Mouse (Mus musculus) heart, adult 10 weeks (tissue): ENCODE measurements around the gene Ift22. TPM values are rescaled to one million over a fixed set of nuclear protein-coding genes. Genes with fewer than 3 reads are reported as not detected.

Experiments used
- polyA plus RNA-seq: library from polyadenylated mRNA; stranded (reverse); fragments of 350-450 nt; fragmentation: Illumina TruSeq; extraction: RNeasy Lipid Tissue Mini Kit (QIAGEN cat#74804); gene quantifications from one replicate; pipeline ENCODE4 v1.2.3, GENCODE M21; 2014; ENCODE audit warnings: low read depth, low replicate concordance

The Ift22 gene
- 9.9 TPM for polyA plus RNA-seq

GRCm38 (mm10) chr5:136907991-136908857 is at the start of gene Ift22:
Gene Ift22 (plus strand): TSS chr5:136908150.

GRCm38 (mm10) chr5:136882788-136883439 is 25.0 kb upstream of the Ift22 start, which contains the start of gene Col26a1:
Gene Col26a1 (minus strand): TSS chr5:136883209.

GRCm38 (mm10) chr5:136953015-136953414 is 45.1 kb downstream of the Ift22 start, which contains the start of gene Fis1:
Gene Fis1 (plus strand): TSS chr5:136953275.

Other genes with a start within 250 kb of the Ift22 start
- gene Myl10, start 215.0 kb upstream of the Ift22 start, polyA plus RNA-seq: not detected
- gene Col26a1, start 24.9 kb upstream of the Ift22 start, polyA plus RNA-seq: 0.21 TPM
- 165 TPM for gene Fis1, start 45.1 kb downstream of the Ift22 start, polyA plus RNA-seq
- 11.8 TPM for gene Cldn15, start 58.5 kb downstream of the Ift22 start, polyA plus RNA-seq
- gene Plod3, start 78.9 kb downstream of the Ift22 start, polyA plus RNA-seq: 26.7 TPM
- gene Znhit1, start 79.9 kb downstream of the Ift22 start, polyA plus RNA-seq: 75.9 TPM
- not detected for gene Vgf, start 118.2 kb downstream of the Ift22 start, polyA plus RNA-seq
- 49.5 TPM for gene Ap1s1, start 138.0 kb downstream of the Ift22 start, polyA plus RNA-seq
- gene Serpine1, start 164.1 kb downstream of the Ift22 start, polyA plus RNA-seq: 15.7 TPM
- 12.1 TPM for gene Trim56, start 208.1 kb downstream of the Ift22 start, polyA plus RNA-seq
- not detected for gene Muc3, start 241.2 kb downstream of the Ift22 start, polyA plus RNA-seq